Mouse (Mus musculus) hematopoietic stem cell, adult 5-6 weeks (primary cell): ENCODE results near the gene Dlg2. TPM values are rescaled to one million over a fixed set of nuclear protein-coding genes. Genes with fewer than 3 reads are reported as not detected.
A peak's percentile ranks its signal among the peaks of the same experiment; 100 is the strongest.

ENCODE experiments used
- ATAC-seq, 2 experiments: fragments of 125-278 bp in 1 of 2; replicated peaks in 1 of 2; 2 replicates each; pipeline ENCODE4 v1.8.0; 2016 to 2017; ENCODE audit warnings: inconsistent platforms in 2 of 2, mild to moderate bottlenecking in 2 of 2, moderate number of reproducible peaks in 2 of 2, low read depth in 1 of 2, moderate TSS enrichment in 1 of 2; ENCODE audit not compliant: low FRiP score in 2 of 2, poor library complexity in 2 of 2, severe bottlenecking in 2 of 2, insufficient read depth in 1 of 2, low TSS enrichment in 1 of 2
- total RNA-seq: library from RNA; stranded (forward); fragments of 172-1452, 232-1000 nt; gene quantifications from 2 replicates; pipeline ENCODE4 v1.2.3, GENCODE M21; 2017

Dlg2 gene
- total RNA-seq, 1 experiment from 2014 or later, result 3.8 TPM

DNA sequence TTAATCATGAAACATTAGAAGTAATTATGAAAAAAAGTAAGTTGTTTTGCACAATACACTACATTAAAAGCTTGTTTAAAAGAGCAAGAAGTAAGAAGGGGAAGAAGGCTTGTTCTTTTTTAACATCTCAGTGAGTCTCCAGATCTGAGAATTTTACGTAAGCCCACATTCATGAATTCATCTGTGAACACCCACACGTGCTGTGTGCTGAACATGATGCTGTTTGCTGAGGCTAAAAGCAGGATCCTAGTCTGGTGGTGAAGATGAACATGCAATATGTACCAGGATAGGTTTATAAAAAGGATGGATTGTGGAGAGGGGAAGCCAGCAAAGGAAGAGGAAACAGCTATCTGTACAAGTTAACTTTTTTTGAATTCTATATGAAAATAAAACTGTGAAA lies 819.7 kb downstream of the Dlg2 start:
- ATAC-seq, result no peak

DNA sequence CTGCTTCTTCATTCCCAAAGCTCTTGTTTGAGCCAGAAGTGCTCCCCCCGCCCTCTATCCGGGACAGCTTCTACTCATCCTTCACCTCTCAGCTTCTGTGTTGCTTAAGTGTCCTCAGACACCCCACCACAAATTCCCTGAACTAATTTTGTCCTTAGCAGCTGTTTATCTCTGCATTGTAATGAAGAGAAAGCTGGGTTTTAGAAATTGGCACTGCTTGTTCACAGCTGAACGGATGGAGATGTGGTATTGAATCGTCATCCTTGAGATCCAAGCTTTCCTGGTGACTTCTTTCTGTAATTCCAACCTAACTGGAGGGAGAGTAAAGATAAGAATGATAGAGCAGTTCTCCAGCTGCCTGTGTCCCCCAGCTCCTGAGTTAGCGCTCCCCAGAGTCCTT lies 834.7 kb downstream of the Dlg2 start:
- ATAC-seq, result no peak

DNA sequence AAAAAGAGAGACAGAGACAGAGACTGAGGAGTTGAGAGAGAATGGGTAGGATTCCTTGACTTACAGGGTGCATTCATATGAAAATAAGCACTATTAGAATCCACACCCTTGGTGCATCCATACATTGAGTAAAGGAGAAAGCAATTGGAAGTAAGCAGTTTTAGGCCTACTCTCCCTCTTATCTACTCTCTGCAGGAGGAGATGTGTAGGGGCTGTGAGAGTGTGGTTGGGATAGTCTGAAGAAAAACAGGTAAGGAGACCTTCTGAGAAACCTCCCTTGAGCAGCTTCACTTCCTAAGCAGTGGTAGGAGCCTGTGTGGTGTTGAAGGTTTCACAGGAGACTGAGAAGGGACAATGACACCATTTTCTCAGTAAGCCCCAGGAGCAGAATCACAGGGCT lies 868.6 kb downstream of the Dlg2 start:
- no peak for ATAC-seq

DNA sequence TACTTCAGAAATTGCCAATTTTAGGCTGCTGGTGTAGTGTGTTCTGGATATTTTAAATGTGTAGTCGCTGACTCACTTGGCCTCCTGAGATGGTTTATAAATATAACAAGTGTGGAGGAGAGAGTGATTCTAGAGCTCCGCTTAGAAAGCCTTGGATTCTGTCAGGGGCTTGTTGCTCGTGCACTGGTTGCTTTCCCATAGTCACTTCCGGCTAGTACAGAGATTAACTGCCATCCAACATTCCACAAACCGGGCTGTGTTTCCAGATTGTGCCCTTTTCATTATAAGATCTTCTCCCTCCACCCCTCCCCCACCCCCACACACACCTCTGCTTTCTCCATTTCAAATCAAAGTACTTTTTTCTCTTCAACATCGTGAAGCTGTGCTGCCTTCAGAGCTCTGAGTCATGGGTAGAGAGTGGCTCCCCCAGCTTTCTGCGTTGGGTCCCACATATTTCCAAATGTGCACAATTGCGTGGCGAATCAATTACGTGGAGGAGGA lies 893.4 kb downstream of the Dlg2 start:
- ATAC-seq, result no peak

- ATAC-seq, result no peak
Measured at GRCm38 (mm10) chr7:91382281-91382680, 905.8 kb downstream of the Dlg2 start.

DNA sequence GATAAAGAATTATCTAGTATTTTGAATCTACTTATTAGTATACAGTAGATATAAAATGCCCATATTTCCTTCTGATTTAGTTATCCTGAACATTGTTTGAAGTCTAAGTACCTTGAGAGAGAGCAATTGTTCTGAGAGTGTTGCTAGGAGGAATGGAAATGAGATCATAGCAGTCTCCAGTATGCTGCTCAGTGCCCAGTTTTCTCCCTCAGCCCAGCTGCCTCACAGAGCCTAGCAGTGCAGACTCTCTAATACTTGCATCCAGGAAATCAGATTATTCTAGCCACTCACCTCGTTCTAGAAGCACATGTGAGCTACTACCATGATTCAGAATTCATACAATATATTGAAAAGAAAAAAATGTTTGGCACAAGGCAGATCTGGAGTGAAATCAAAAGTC lies 907.4 kb downstream of the Dlg2 start:
- no peak for ATAC-seq

DNA sequence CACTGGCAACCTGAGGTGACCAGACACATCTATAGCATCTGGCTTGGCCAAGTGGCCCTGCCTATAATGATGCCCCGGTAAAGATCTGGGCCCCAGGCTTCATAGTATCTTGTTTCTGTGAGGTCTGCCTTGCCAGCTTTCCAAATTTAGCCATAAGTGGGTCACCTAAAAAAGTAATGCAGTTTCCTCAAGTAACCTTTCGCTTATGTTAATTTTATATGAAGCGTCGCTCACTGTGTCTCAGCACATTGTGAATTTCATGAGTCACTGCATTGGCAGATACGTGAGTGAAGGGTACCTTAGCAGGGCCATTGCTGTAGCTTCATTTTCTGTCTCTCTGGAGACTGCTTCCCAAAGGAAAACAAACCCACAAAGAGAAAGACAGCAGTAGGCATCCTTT lies 912.8 kb downstream of the Dlg2 start:
- no peak for ATAC-seq

GRCm38 (mm10) chr7:91397827-91398226 lies 921.4 kb downstream of the Dlg2 start:
- ATAC-seq, result no peak

- no peak for ATAC-seq
Measured at GRCm38 (mm10) chr7:91412109-91412508, 935.6 kb downstream of the Dlg2 start.

- no peak for ATAC-seq
Measured at GRCm38 (mm10) chr7:91414150-91414549, 937.7 kb downstream of the Dlg2 start.

DNA sequence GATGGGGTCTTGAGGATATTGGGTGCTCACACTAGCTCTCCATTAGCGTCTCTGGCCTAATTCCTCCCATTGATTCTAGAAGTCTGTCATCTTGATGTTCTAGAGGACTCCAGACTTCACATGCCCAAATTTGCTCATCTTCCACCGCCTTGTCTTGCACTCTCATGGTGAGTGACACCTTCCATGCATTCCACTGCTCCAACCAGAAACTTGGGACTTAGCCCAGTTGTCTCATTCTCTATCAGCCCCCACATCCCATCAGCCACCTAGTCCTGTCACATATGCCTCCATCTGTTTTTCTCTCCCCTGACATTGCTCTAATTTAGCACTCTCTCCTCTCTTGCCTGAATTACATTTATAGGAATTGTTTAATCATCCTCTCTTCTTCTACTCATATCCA lies 938.3 kb downstream of the Dlg2 start:
- ATAC-seq, result no peak

DNA sequence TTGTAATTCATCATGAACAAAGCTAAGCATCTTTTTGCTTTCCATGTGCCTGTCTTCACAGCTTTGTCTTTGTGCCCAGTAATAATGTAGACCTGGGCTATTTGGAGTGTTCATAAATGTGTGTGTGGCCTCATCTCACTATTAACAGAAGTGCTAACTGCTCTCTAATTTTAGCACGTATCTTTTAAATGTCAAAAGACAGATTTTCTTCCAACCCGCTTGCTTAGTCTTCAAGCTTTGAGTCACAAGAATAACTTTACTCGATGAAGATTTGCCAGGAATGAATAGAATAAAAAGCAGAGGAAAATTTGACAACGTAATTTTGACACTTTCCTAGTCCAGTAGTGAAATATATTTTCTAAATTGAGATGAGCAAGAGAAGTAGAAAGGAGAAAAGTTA lies 943.7 kb downstream of the Dlg2 start:
- no peak for ATAC-seq

- ATAC-seq, result no peak
Measured at GRCm38 (mm10) chr7:91423784-91424183, 947.3 kb downstream of the Dlg2 start.

- ATAC-seq, result no peak
Measured at GRCm38 (mm10) chr7:91429712-91430275, 953.3 kb downstream of the Dlg2 start.

DNA sequence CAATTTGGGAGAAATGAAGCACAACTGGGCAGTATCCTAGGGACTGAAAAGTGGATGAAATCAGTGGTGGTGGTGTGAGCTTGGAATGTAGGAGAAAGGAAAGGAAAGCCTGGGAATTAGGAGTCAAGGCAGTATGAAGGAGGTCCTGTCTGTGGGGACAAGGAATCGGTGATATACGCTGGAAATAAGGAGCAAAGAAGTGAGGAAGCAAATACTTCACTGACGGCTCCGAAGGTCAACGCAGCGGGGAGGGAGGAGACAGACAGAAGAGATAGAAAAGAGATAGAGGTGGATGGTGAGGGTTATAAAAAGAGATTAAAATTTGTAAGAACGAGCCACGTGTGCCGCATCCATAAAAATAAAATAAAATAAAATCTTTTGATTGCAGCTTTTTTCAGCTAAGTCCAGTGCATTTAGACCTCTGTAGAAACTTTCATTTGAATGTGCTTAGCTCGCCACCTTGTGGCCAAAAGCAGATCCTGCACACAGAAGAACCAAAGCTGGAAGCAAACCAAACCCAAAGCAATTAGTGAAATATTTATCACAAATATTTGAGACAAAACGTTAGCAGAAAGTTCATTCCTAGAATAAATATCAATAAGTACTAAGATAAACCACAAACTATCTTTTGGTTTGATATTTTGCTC lies 955.2 kb downstream of the Dlg2 start:
- ATAC-seq, result peak; percentile 62 to 74; a peak in 3 of 4 replicates

DNA sequence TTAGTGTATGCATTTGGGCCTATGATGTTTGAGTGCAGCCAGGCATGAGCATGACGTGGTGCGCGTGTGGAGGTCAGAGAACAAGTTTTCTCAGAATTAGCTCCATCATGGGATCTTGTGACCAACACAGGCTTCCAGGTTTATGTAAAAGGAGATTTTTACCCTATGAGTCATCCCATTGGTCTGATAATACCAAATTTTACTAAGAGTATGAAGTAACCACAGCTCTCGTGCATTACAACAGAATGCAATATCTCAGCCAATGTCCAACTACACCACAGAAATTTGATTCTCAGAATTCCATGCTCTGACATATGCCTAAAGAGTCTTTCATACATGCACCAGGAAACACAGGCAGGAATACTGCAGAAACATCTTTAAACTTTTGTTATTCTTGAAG lies 956.1 kb downstream of the Dlg2 start:
- no peak for ATAC-seq

- no peak for ATAC-seq
Measured at GRCm38 (mm10) chr7:91434739-91435138, 958.3 kb downstream of the Dlg2 start.

GRCm38 (mm10) chr7:91440326-91440725 lies 963.9 kb downstream of the Dlg2 start:
- no peak for ATAC-seq
